Mouse (Mus musculus): ENCODE results near the gene Med29. TPM values are rescaled to one million over a fixed set of nuclear protein-coding genes. Genes with fewer than 3 reads are reported as not detected.

Gene Med29
- polyA plus RNA-seq, 1 experiment from 2014 or later: 27.5 TPM

DNA sequence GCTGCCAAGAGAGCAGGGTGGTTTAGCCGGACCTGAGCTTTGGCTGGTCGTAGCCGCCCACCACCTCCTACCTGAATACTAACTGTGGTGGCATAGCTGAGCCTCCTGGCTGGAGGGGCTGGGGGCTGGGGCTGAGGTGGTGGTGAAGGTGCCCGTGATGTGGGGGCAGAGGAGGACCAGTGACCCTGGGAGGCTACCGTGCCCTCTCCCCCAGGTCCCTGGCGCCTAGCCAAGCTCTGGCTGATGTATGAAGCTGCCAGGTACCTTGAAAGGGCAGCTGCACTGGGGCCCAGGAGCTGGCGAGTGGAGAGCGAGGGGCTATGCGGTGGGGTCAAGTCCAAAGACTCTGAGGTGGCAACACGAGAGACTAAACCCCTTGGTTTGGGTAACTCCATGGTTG lies 32.7 kb downstream of the Med29 start:
- Histone ChIP-seq H3K4me3 (ENCODE audit: low read depth, low read length) (no peak overlapping the region), H3K4me1 (replicated peaks; ENCODE audit: control insufficient read depth, insufficient read depth) (peaks cover 9% of the 10 kb centered on the region), H3K4me2 (replicated peaks; ENCODE audit: low read depth) (no peak overlapping the region), H3K36me3 (ENCODE audit: control insufficient read depth, insufficient read depth, low read length) (peaks cover 21% of the 10 kb centered on the region), H3K27ac (replicated peaks) (no peak overlapping the region), H3K27me3 (ENCODE audit: control insufficient read depth, insufficient read depth, low read length) (no peaks in the 10 kb centered on the region), H3K9ac (ENCODE audit: low read length) (no peak overlapping the region), H3K9me3 (ENCODE audit: control insufficient read depth, low read length) (no peaks in the 10 kb centered on the region)
- WGBS: 89% methylated on average over 10 of the region's 10 CpGs
- DNase-seq (ENCODE audit: low spot score): no peak
- no peak for TF ChIP-seq EP300 (optimal IDR thresholded peaks at IDR 0.05)
- TF ChIP-seq CTCF (IDR thresholded peaks at IDR 0.05; ENCODE audit: low read depth): no peak
- no peak for ATAC-seq (ENCODE audit: low FRiP score, low TSS enrichment)

DNA sequence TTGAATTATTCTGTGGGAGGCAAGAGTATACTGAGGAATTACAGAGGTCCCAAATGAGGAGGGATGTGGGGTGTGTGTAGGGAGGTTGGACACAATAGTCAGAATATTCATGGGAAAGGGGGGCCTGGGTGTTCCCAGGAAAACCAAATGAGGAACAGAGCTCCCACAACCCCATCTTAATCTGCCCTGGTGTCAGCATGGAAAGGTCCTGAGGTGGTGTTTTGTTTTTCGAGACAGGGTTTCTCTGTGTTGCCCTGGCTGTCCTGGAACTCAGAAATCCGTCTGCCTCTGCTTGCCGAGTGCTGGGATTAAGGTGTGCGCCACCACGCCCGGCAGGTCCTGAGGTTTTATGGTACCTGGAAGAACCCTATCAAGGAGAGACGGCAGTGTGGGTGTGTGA lies 34.1 kb downstream of the Med29 start:
- WGBS: 41% methylated on average over 7 of the region's 7 CpGs
- no peak for TF ChIP-seq EP300 (optimal IDR thresholded peaks at IDR 0.05)
- TF ChIP-seq CTCF (IDR thresholded peaks at IDR 0.05; ENCODE audit: low read depth): no peak
- H3K4me1 ChIP-seq (replicated peaks; ENCODE audit: control insufficient read depth, insufficient read depth): peaks cover 9% of the 10 kb centered on the region

DNA sequence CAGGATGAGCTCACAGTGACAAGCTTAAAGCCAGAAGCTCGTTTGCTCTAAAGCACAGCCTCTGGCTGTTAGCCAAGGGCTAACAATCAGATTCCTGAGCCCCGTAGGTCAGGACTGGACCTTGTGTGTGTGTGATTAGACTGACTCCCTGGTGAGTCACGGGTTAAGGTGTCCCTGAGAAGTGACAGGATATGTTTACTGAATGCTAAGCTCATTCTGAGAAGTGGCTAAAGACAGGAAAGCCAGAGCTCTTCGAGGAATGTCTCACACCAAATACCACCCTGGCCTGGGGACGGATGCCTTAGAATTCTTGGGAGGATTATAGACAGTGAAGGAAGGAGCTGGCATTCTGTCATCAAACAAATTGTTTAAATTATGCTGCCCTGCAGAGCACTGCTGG lies 34.5 kb downstream of the Med29 start:
- Histone ChIP-seq H3K4me3 (ENCODE audit: low read depth, low read length) (no peak overlapping the region), H3K9me3 (ENCODE audit: control insufficient read depth, low read length) (no peaks in the 10 kb centered on the region), H3K4me1 (replicated peaks; ENCODE audit: control insufficient read depth, insufficient read depth) (peaks cover 9% of the 10 kb centered on the region), H3K27ac (replicated peaks) (peak overlapping the region; percentile 87), H3K27me3 (ENCODE audit: control insufficient read depth, insufficient read depth, low read length) (no peaks in the 10 kb centered on the region), H3K9ac (ENCODE audit: low read length) (peak overlapping the region; percentile 48), H3K36me3 (ENCODE audit: control insufficient read depth, insufficient read depth, low read length) (peaks cover 20% of the 10 kb centered on the region), H3K4me2 (replicated peaks; ENCODE audit: low read depth) (peak overlapping the region; percentile 15)
- under 1% methylated on average over 5 of the region's 5 CpGs for whole genome bisulfite sequencing
- peak; percentile 51 for DNase-seq (ENCODE audit: low spot score)
- TF ChIP-seq CTCF (IDR thresholded peaks at IDR 0.05; ENCODE audit: low read depth) (no peak), EP300 (optimal IDR thresholded peaks at IDR 0.05) (peak; percentile 77)
- ATAC-seq (ENCODE audit: low FRiP score, low TSS enrichment): peak; percentile 75

More for the DNA sequence above, 34.1 kb downstream of the Med29 start:
- peak; percentile 1; the same call in 1 of the 2 replicates for ATAC-seq (ENCODE audit: low FRiP score, low TSS enrichment)
- Histone ChIP-seq H3K36me3 (ENCODE audit: control insufficient read depth, insufficient read depth, low read length) (peaks cover 16% of the 10 kb centered on the region), H3K9ac (ENCODE audit: low read length) (no peak overlapping the region), H3K27ac (replicated peaks) (peak overlapping the region; percentile 76), H3K9me3 (ENCODE audit: control insufficient read depth, low read length) (no peaks in the 10 kb centered on the region), H3K4me2 (replicated peaks; ENCODE audit: low read depth) (no peak overlapping the region), H3K4me3 (ENCODE audit: low read depth, low read length) (no peak overlapping the region), H3K27me3 (ENCODE audit: control insufficient read depth, insufficient read depth, low read length) (no peaks in the 10 kb centered on the region)
- no peak for DNase-seq (ENCODE audit: low spot score)

DNA sequence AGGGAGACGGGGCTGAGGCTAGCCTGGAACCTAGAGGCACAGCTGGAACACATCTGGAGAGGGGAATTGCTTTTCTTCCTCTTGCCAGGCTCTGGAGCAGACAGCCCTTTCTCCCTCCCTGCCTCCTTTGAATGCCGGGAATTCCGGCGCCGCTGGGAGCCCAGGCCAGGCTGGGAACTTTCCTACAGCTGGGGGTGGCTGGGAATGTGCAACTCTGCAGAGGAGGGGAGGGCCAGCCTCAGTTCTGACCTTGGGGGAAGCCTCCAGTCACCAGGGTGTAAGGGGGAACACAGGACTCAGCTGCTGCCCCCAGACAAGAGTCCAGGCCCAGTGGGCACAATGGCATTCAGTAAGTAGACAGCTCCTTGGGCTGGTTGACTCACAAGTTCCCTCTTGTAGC lies 35.5 kb downstream of the Med29 start:
- peak; percentile 38 for ATAC-seq (ENCODE audit: low FRiP score, low TSS enrichment)

DNA sequence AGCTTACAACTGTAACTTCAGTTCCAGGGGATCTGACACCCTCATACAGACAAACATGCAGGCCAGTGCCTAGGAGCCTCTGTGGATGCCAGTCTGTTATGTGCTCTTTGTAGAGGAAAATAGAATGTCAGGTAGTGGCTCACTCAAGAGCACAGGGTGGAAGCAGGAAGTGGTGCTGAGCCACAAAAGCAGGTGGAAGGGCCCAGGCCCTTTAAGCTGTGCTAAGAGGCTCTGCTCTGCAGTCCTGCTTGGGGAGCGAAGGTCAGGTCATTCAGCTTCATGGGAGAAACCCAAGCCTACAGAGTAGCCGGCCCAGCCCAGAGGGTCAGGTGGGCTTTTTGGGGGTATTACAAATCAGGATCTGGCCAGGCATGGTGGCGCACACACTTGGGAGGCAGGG lies 37.3 kb downstream of the Med29 start:
- peaks cover 14% of the 10 kb centered on the region for H3K36me3 ChIP-seq (ENCODE audit: control insufficient read depth, insufficient read depth, low read length)
- TF ChIP-seq CTCF (IDR thresholded peaks at IDR 0.05; ENCODE audit: low read depth) (no peak), EP300 (optimal IDR thresholded peaks at IDR 0.05) (no peak)
- peaks cover 9% of the 10 kb centered on the region for H3K4me1 ChIP-seq (replicated peaks; ENCODE audit: control insufficient read depth, insufficient read depth)
- ATAC-seq (ENCODE audit: low FRiP score, low TSS enrichment) (no peak), DNase-seq (ENCODE audit: low spot score) (no peak)
- H3K4me3 ChIP-seq (ENCODE audit: low read depth, low read length): no peak overlapping the region
- WGBS: 88% methylated on average over 3 of the region's 3 CpGs
- no peaks in the 10 kb centered on the region for H3K27me3 ChIP-seq (ENCODE audit: control insufficient read depth, insufficient read depth, low read length)
- H3K27ac ChIP-seq (replicated peaks): no peak overlapping the region
- H3K9me3 ChIP-seq (ENCODE audit: control insufficient read depth, low read length): no peaks in the 10 kb centered on the region
- no peak overlapping the region for H3K4me2 ChIP-seq (replicated peaks; ENCODE audit: low read depth)
- H3K9ac ChIP-seq (ENCODE audit: low read length): no peak overlapping the region

More for the DNA sequence above, 35.5 kb downstream of the Med29 start:
- Histone ChIP-seq H3K27ac (replicated peaks) (peak overlapping the region; percentile 87), H3K9me3 (ENCODE audit: control insufficient read depth, low read length) (no peaks in the 10 kb centered on the region), H3K9ac (ENCODE audit: low read length) (no peak overlapping the region), H3K4me3 (ENCODE audit: low read depth, low read length) (no peak overlapping the region), H3K36me3 (ENCODE audit: control insufficient read depth, insufficient read depth, low read length) (peaks cover 18% of the 10 kb centered on the region), H3K4me1 (replicated peaks; ENCODE audit: control insufficient read depth, insufficient read depth) (peaks cover 9% of the 10 kb centered on the region), H3K27me3 (ENCODE audit: control insufficient read depth, insufficient read depth, low read length) (no peaks in the 10 kb centered on the region), H3K4me2 (replicated peaks; ENCODE audit: low read depth) (0 out of 2 replicates have a peak overlapping the region, but pooled peaks have one; percentile 17)
- peak; percentile 46 for DNase-seq (ENCODE audit: low spot score)
- WGBS: 10% methylated on average over 5 of the region's 5 CpGs
- TF ChIP-seq CTCF (IDR thresholded peaks at IDR 0.05; ENCODE audit: low read depth) (0 out of 2 replicates have a peak, but pooled peaks have one; percentile 10), EP300 (optimal IDR thresholded peaks at IDR 0.05) (no peak)

DNA sequence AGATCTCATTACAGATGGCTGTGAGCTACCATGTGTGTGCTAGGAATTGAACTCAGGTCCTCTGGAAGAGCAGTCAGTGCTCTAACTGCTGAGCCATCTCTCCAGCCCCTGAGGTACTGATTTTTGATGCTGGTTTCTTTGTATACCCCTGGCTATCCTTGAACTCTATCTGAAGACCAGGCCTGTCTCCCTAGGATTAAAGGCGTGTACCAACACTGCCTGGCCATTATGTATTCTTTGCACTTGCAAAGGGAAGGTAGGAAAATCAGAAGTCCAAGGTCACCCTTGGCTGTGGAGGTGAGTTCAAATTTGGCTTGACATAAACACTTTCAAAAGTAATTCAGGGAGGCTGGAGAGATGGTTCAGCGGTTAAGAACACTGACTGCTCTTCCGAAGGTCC lies 37.9 kb downstream of the Med29 start:
- Histone ChIP-seq H3K4me3 (ENCODE audit: low read depth, low read length) (no peak overlapping the region), H3K4me1 (replicated peaks; ENCODE audit: control insufficient read depth, insufficient read depth) (peaks cover 12% of the 10 kb centered on the region), H3K9ac (ENCODE audit: low read length) (no peak overlapping the region), H3K9me3 (ENCODE audit: control insufficient read depth, low read length) (no peaks in the 10 kb centered on the region), H3K4me2 (replicated peaks; ENCODE audit: low read depth) (no peak overlapping the region), H3K27me3 (ENCODE audit: control insufficient read depth, insufficient read depth, low read length) (no peaks in the 10 kb centered on the region), H3K36me3 (ENCODE audit: control insufficient read depth, insufficient read depth, low read length) (peaks cover 9% of the 10 kb centered on the region), H3K27ac (replicated peaks) (no peak overlapping the region)
- no peak for TF ChIP-seq EP300 (optimal IDR thresholded peaks at IDR 0.05)
- TF ChIP-seq CTCF (IDR thresholded peaks at IDR 0.05; ENCODE audit: low read depth): no peak
- ATAC-seq (ENCODE audit: low FRiP score, low TSS enrichment) (no peak), DNase-seq (ENCODE audit: low spot score) (no peak)
- WGBS: 92% methylated on average over 3 of the region's 3 CpGs
